Mouse (Mus musculus) T-helper 1 cell (primary cell): ENCODE results near the gene Rbbp7.
"Not testable (repeated sequence)": the region's sequence is repeated elsewhere in the genome, so short reads cannot be mapped to it uniquely, and the experiment has no call there.

Experiments
- in situ Hi-C: fragments of 300-600 bp; cut with MboI, MseI; formaldehyde crosslinking; loops from one replicate; pipeline ENCODE4 v1.15.1; 2025; ENCODE audit warnings: high pct_unique_total_duplicates

Rbbp7 gene

GRCm38 (mm10) chrX:162760115-162760942 lies at the start of gene Rbbp7:
Rbbp7 (plus strand) TSS chrX:162760402.
- in situ Hi-C loops: no loop called here

GRCm38 (mm10) chrX:162717837-162718236 lies 42.4 kb upstream of the Rbbp7 start:
- in situ Hi-C loops: no loop called here

GRCm38 (mm10) chrX:162719615-162720014 lies 40.6 kb upstream of the Rbbp7 start:
- in situ Hi-C loops: no loop called here

GRCm38 (mm10) chrX:162727367-162727777 lies 32.8 kb upstream of the Rbbp7 start:
- in situ Hi-C loops: no loop called here

- in situ Hi-C loops: no loop called here
Observed at GRCm38 (mm10) chrX:162727795-162728194, 32.4 kb upstream of the Rbbp7 start.

GRCm38 (mm10) chrX:162728228-162728627 lies 32.0 kb upstream of the Rbbp7 start:
- in situ Hi-C loops: no loop called here

GRCm38 (mm10) chrX:162730031-162730430 lies 30.2 kb upstream of the Rbbp7 start:
- in situ Hi-C loops: no loop called here

- in situ Hi-C loops: no loop called here
Observed at GRCm38 (mm10) chrX:162734997-162735929, 24.9 kb upstream of the Rbbp7 start.

GRCm38 (mm10) chrX:162736140-162736659 lies 24.0 kb upstream of the Rbbp7 start:
- in situ Hi-C loops: no loop called here

- in situ Hi-C loops: no loop called here
Observed at GRCm38 (mm10) chrX:162748696-162749420, 11.3 kb upstream of the Rbbp7 start.

GRCm38 (mm10) chrX:162752418-162752817 lies 7.8 kb upstream of the Rbbp7 start:
- in situ Hi-C loops: no loop called here

GRCm38 (mm10) chrX:162754314-162754713 lies 5.9 kb upstream of the Rbbp7 start:
- in situ Hi-C loops: no loop called here

GRCm38 (mm10) chrX:162756058-162756457 lies 4.1 kb upstream of the Rbbp7 start:
- in situ Hi-C loops: no loop called here

- in situ Hi-C loops: no loop called here
Observed at GRCm38 (mm10) chrX:162759251-162760114, 719 bp upstream of the Rbbp7 start.

- in situ Hi-C loops: no loop called here
Observed at GRCm38 (mm10) chrX:162760958-162761515, 835 bp downstream of the Rbbp7 start.

- in situ Hi-C loops: no loop called here
Observed at GRCm38 (mm10) chrX:162761716-162762395, 1.7 kb downstream of the Rbbp7 start.

GRCm38 (mm10) chrX:162770726-162771125 lies 10.5 kb downstream of the Rbbp7 start:
- in situ Hi-C loops: no loop called here

- in situ Hi-C loops: no loop called here
Observed at GRCm38 (mm10) chrX:162788372-162788771, 28.2 kb downstream of the Rbbp7 start.

- in situ Hi-C loops: not testable (repeated sequence)
Observed at GRCm38 (mm10) chrX:162791392-162791791, 31.2 kb downstream of the Rbbp7 start.

GRCm38 (mm10) chrX:162800371-162800770 lies 40.2 kb downstream of the Rbbp7 start:
- in situ Hi-C loops: no loop called here
